Mouse (Mus musculus): ENCODE data around the gene Gfod2. TPM values are rescaled to one million over a fixed set of nuclear protein-coding genes. Genes with fewer than 3 reads are reported as not detected.

Gfod2 gene
- total and polyA plus RNA-seq, 3 experiments: 2.3 to 3.7 (median 3.7) TPM

DNA sequence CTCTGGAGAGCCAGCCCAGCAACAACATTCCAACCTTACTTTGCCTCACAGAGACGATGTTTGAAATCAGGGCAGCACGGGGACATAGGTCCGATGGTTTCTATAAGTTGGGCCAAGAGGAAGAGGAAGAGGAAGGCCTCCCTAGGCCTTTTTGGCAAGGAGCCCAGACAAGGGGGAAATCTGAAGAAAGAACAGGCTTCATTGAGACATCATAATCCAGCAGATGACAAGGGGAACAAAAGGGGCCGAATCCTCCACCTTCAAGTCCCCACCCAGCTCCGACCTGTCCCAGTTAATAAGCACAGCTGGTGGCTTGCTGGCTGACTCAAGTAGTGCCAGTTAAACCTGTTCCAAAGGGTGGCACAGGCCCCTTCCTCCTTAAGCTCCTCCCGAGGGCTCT, 43.4 kb downstream of the Gfod2 start:
- 37% methylated on average over 6 of the region's 6 CpGs for WGBS
- H3K79me2 ChIP-seq (replicated peaks; ENCODE audit: control insufficient read depth, insufficient read depth, low read length): no peaks in the 10 kb centered on the region
- H3K4me1 ChIP-seq (ENCODE audit: control insufficient read depth, insufficient read depth, low read length): peaks cover 3% of the 10 kb centered on the region; the same call in 1 of the 2 replicates
- no peak overlapping the region for H3K4me3 ChIP-seq
- DNase-seq: peak in 1 of 2 experiments; percentile 33
- no peak overlapping the region for H3K9ac ChIP-seq (ENCODE audit: low read depth, low read length)
- H3K27me3 ChIP-seq (ENCODE audit: control insufficient read depth, insufficient read depth, low read length): no peaks in the 10 kb centered on the region
- TF ChIP-seq EP300 (IDR thresholded peaks at IDR 0.05; ENCODE audit: insufficient read depth, low read depth, low read length) (no peak), POLR2A (IDR thresholded peaks at IDR 0.05; ENCODE audit: insufficient read depth, low read depth, low read length) (no peak), CTCF (IDR thresholded peaks at IDR 0.05) (no peak)
- H3K27ac ChIP-seq: peak overlapping the region; percentile 69
- H3K36me3 ChIP-seq (ENCODE audit: control insufficient read depth, insufficient read depth, low read length): no peaks in the 10 kb centered on the region
- intact Hi-C loops (cut with DNase I): loop anchor here (2.0 kb wide), 2 partner anchors 74 to 112 kb away; partner anchors contain the start of genes Ranbp10 and Tsnaxip1

DNA sequence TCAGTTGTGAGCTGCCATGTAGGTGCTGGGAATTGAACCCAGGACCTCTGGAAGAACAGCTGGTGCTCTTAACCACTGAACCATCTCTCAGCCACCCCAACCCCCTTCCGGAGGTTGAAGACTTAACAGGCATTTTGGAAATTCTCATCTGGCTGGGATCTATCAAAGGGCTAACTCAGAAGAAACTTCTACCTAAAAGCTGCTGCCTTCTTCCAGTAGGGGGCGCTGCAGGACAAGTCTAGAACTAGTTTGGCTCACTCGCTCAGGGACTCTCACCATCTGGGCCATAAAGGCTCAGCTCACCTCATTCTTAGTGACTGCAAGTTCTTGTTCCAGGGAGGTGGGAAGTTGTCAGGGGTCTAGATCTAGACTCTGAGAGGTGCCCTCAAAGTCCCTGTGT, 44.3 kb downstream of the Gfod2 start:
- peak overlapping the region; percentile 69 for H3K27ac ChIP-seq
- intact Hi-C loops (cut with DNase I): loop anchor here (1.0 to 5.0 kb wide), 6 partner anchors 43 to 308 kb away; partner anchors contain the start of genes Cenpt, Gfod2, Ranbp10 and Tsnaxip1
- no peaks in the 10 kb centered on the region for H3K36me3 ChIP-seq (ENCODE audit: control insufficient read depth, insufficient read depth, low read length)
- whole genome bisulfite sequencing: 6% methylated on average over 3 of the region's 3 CpGs
- H3K9ac ChIP-seq (ENCODE audit: low read depth, low read length): no peak overlapping the region
- TF ChIP-seq POLR2A (IDR thresholded peaks at IDR 0.05; ENCODE audit: insufficient read depth, low read depth, low read length): 0 out of 2 replicates have a peak, but pooled peaks have one; percentile 12
- TF ChIP-seq CTCF (IDR thresholded peaks at IDR 0.05): peak; percentile 89
- TF ChIP-seq EP300 (IDR thresholded peaks at IDR 0.05; ENCODE audit: insufficient read depth, low read depth, low read length): peak; percentile 87
- H3K79me2 ChIP-seq (replicated peaks; ENCODE audit: control insufficient read depth, insufficient read depth, low read length): no peaks in the 10 kb centered on the region
- peak; percentile 82 to 89 for DNase-seq
- peaks cover 3% of the 10 kb centered on the region; the same call in 1 of the 2 replicates for H3K4me1 ChIP-seq (ENCODE audit: control insufficient read depth, insufficient read depth, low read length)
- H3K27me3 ChIP-seq (ENCODE audit: control insufficient read depth, insufficient read depth, low read length): no peaks in the 10 kb centered on the region
- H3K4me3 ChIP-seq: no peak overlapping the region

DNA sequence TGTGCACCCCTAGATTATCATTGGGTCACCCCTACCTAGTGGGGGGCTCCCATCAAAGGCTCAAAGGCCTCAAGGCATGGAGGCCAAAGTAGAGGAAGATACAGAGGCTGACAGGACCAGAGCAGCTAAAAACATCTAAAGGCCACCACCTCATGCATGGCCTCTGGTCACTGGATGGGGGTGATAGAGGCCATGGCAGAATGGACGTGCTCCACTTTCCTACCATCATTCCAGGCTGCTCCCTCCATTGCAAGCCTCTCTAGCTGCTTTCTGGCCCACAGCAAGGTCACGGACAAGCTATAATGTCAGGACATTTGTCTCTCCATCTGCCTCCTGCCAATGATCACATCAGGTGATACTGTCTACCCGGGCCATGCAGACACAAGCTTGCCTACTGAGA, 46.2 kb downstream of the Gfod2 start:
- intact Hi-C loops (cut with DNase I): loop anchor here (5.0 kb wide), 2 partner anchors 45 to 140 kb away; partner anchors contain the start of genes Cenpt and Gfod2

DNA sequence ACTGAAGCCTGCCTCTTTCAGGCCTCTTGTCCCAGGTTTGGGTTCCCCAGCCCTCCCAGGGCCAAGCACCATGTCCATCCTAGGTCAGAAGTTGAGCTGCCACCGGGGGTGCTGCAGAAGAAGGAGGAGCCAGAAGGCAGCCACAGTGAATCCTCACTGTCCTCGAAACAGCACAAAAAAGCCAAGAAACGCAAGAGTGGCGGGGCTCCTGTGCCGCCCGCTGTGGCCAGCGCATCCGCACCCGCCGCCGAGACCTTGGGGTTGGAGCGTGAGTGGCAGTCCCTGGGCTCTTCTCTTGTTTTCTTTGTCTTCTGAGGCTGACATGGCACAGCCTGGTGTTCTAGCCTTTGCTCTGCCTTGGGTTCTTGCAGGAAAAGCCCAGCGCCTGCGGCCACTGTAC, 49.1 kb downstream of the Gfod2 start:
- intact Hi-C loops (cut with DNase I): no loop called here

More for the DNA sequence above, 46.2 kb downstream of the Gfod2 start:
- Histone ChIP-seq H3K4me1 (ENCODE audit: control insufficient read depth, insufficient read depth, low read length) (peaks cover 4% of the 10 kb centered on the region), H3K27me3 (ENCODE audit: control insufficient read depth, insufficient read depth, low read length) (no peaks in the 10 kb centered on the region), H3K36me3 (ENCODE audit: control insufficient read depth, insufficient read depth, low read length) (no peaks in the 10 kb centered on the region), H3K4me3 (no peak overlapping the region), H3K79me2 (replicated peaks; ENCODE audit: control insufficient read depth, insufficient read depth, low read length) (no peaks in the 10 kb centered on the region), H3K9ac (ENCODE audit: low read depth, low read length) (no peak overlapping the region), H3K27ac (no peak overlapping the region)
- DNase-seq: no peak
- TF ChIP-seq CTCF (IDR thresholded peaks at IDR 0.05) (no peak), POLR2A (IDR thresholded peaks at IDR 0.05; ENCODE audit: insufficient read depth, low read depth, low read length) (no peak), EP300 (IDR thresholded peaks at IDR 0.05; ENCODE audit: insufficient read depth, low read depth, low read length) (no peak)
- WGBS: 79% methylated on average over 3 of the region's 3 CpGs

DNA sequence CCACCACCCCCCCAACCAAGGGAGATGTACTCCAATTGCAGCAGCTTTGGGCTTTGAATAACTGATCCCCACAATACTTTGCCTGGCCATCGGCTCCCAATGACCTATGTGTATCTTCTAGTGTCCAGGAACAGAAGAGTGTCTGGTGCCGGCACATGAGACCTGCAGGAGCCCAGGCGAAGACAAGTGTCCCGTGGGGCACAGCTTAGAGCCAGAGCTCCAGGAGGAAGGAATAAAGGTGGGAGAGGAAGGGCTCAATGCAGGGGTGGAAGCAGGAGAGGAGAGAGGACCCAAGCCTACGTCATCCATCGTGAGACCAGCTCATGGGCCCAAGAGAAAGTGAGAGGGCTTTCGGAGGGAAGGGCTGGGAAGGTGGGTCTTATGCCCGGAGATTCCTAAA, 49.8 kb downstream of the Gfod2 start:
- no peak for TF ChIP-seq EP300 (IDR thresholded peaks at IDR 0.05; ENCODE audit: insufficient read depth, low read depth, low read length)
- no peak for TF ChIP-seq POLR2A (IDR thresholded peaks at IDR 0.05; ENCODE audit: insufficient read depth, low read depth, low read length)
- Histone ChIP-seq H3K4me1 (ENCODE audit: control insufficient read depth, insufficient read depth, low read length) (peaks cover 1% of the 10 kb centered on the region; the same call in 1 of the 2 replicates), H3K36me3 (ENCODE audit: control insufficient read depth, insufficient read depth, low read length) (no peaks in the 10 kb centered on the region), H3K4me3 (no peak overlapping the region), H3K9ac (ENCODE audit: low read depth, low read length) (no peak overlapping the region), H3K27ac (no peak overlapping the region), H3K79me2 (replicated peaks; ENCODE audit: control insufficient read depth, insufficient read depth, low read length) (no peaks in the 10 kb centered on the region), H3K27me3 (ENCODE audit: control insufficient read depth, insufficient read depth, low read length) (no peaks in the 10 kb centered on the region)
- intact Hi-C loops (cut with DNase I): no loop called here
- DNase-seq: no peak
- WGBS: 92% methylated on average over 8 of the region's 8 CpGs

More for the DNA sequence above, 49.1 kb downstream of the Gfod2 start:
- Histone ChIP-seq H3K4me1 (ENCODE audit: control insufficient read depth, insufficient read depth, low read length) (peaks cover 1% of the 10 kb centered on the region; the same call in 1 of the 2 replicates), H3K4me3 (no peak overlapping the region), H3K27me3 (ENCODE audit: control insufficient read depth, insufficient read depth, low read length) (no peaks in the 10 kb centered on the region), H3K36me3 (ENCODE audit: control insufficient read depth, insufficient read depth, low read length) (no peaks in the 10 kb centered on the region), H3K9ac (ENCODE audit: low read depth, low read length) (no peak overlapping the region), H3K79me2 (replicated peaks; ENCODE audit: control insufficient read depth, insufficient read depth, low read length) (no peaks in the 10 kb centered on the region), H3K27ac (no peak overlapping the region)
- TF ChIP-seq EP300 (IDR thresholded peaks at IDR 0.05; ENCODE audit: insufficient read depth, low read depth, low read length) (no peak), CTCF (IDR thresholded peaks at IDR 0.05) (no peak), POLR2A (IDR thresholded peaks at IDR 0.05; ENCODE audit: insufficient read depth, low read depth, low read length) (no peak)
- WGBS: 72% methylated on average over 14 of the region's 14 CpGs
- no peak for DNase-seq

Measured in heart, adult 2 months (tissue).